ENCODE assay signal across 14 mouse cellular contexts in the genomic region with DNA sequence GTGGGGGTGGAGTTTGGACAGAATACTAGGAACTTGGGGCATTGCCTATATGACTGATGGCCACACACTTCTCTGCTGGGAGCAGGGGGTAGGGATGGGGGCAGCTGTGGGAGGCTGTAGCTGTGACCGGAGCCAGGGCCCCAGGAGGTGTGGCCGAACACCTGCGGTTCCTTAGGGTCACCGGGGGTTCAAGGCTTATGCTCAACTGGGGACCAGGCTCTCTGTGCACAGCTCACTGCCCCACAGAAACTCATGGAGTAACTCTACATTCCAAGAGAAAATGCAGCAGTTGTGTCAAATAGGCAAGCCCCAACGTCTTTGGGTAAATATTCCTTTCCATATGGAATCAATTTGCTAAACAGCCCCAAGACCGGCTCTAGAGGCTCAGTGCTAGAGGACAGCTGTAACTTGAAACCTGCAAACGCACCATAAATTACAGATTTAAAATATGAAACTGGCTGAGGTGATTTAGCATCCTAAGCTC. TPM values are rescaled to one million over a fixed set of nuclear protein-coding genes. Genes with fewer than 3 reads are reported as not detected.
A peak's percentile ranks its signal among the peaks of the same experiment; 100 is the strongest.
DNase-seq lines count a peak whose midpoint lies in the region; ATAC-seq lines count a peak whose summit lies in the region.
"Had no signal": no experiment of that assay in that cellular context is flagged by ENCODE, and none has a peak within 500 bp of the region (broad histone marks: within the 10 kb centered on the region; RNA-seq: fewer than 3 reads in every experiment).

No protein-coding gene starts in this region.

- H3K9ac ChIP-seq in kidney, embryonic 16.5 days (replicated peaks; ENCODE audit: low read length), result no peak overlapping the region
- H3K9ac ChIP-seq in embryonic facial prominence, embryonic 12.5 days, result no peak overlapping the region
- H3K9ac ChIP-seq in limb, embryonic 15.5 days, result no peak overlapping the region
- H3K9ac ChIP-seq: liver, embryonic 12.5 days had no signal

- no peak overlapping the region for H3K4me2 ChIP-seq in kidney, embryonic 16.5 days (replicated peaks; ENCODE audit: low read depth, low read length)
- H3K4me2 ChIP-seq in embryonic facial prominence, embryonic 12.5 days (replicated peaks), result peak overlapping the region; percentile 28
- no peak overlapping the region for H3K4me2 ChIP-seq in limb, embryonic 15.5 days
- H3K4me2 ChIP-seq: liver, embryonic 12.5 days had no signal

- no peaks in the 10 kb centered on the region for H3K27me3 ChIP-seq in kidney, embryonic 16.5 days (ENCODE audit: insufficient read depth, low read length)
- no peaks in the 10 kb centered on the region for H3K27me3 ChIP-seq in embryonic facial prominence, embryonic 12.5 days
- H3K27me3 ChIP-seq in limb, embryonic 15.5 days, result no peaks in the 10 kb centered on the region
- H3K27me3 ChIP-seq: liver, embryonic 12.5 days had no signal

- peak overlapping the region; percentile 57 for H3K27ac ChIP-seq in kidney, embryonic 16.5 days (ENCODE audit: low read length)
- H3K27ac ChIP-seq in embryonic facial prominence, embryonic 12.5 days, result peak overlapping the region; percentile 93
- peak overlapping the region; percentile 81 for H3K27ac ChIP-seq in limb, embryonic 15.5 days
- H3K27ac ChIP-seq: heart, adult 2 months; liver, embryonic 12.5 days had no signal

- peaks cover 24% of the 10 kb centered on the region for H3K4me1 ChIP-seq in kidney, embryonic 16.5 days (ENCODE audit: insufficient read depth, low read length)
- H3K4me1 ChIP-seq in embryonic facial prominence, embryonic 12.5 days, result peaks cover 23% of the 10 kb centered on the region
- H3K4me1 ChIP-seq in limb, embryonic 15.5 days, result peaks cover 26% of the 10 kb centered on the region
- H3K4me1 ChIP-seq: liver, embryonic 12.5 days had no signal

- no peaks in the 10 kb centered on the region for H3K36me3 ChIP-seq in kidney, embryonic 16.5 days (ENCODE audit: insufficient read depth, low read length)
- no peaks in the 10 kb centered on the region for H3K36me3 ChIP-seq in embryonic facial prominence, embryonic 12.5 days
- no peaks in the 10 kb centered on the region for H3K36me3 ChIP-seq in limb, embryonic 15.5 days
- H3K36me3 ChIP-seq: liver, embryonic 12.5 days had no signal

- no peak overlapping the region for H3K4me3 ChIP-seq in kidney, embryonic 16.5 days (ENCODE audit: low read length)
- no peak overlapping the region for H3K4me3 ChIP-seq in embryonic facial prominence, embryonic 12.5 days
- H3K4me3 ChIP-seq in limb, embryonic 15.5 days, result no peak overlapping the region
- H3K4me3 ChIP-seq: erythroblast, embryonic 14.5 days; heart, adult 2 months; liver, embryonic 12.5 days had no signal

- DNase-seq in kidney, postnatal 36 days, result no peak
- DNase-seq in R1 (ENCODE audit: low read depth, low spot score), result peak; percentile 48
- DNase-seq in layer of hippocampus, adult 9-10 months (ENCODE audit: low spot score), result no peak
- DNase-seq in retina, postnatal 1 day, result no peak
- DNase-seq: adrenal gland, postnatal 36 days; cerebellum, adult 11 months; heart, adult 2 months; layer of hippocampus, postnatal 36 days; thymus, postnatal 36 days had no signal

- WGBS in kidney, embryonic 16.5 days, result 35% methylated on average over 7 of the region's 7 CpGs
- 28% methylated on average over 7 of the region's 7 CpGs for WGBS in embryonic facial prominence, embryonic 12.5 days
- 12% methylated on average over 7 of the region's 7 CpGs for WGBS in limb, embryonic 15.5 days

- H3K9me3 ChIP-seq in kidney, embryonic 16.5 days (ENCODE audit: low read length), result no peaks in the 10 kb centered on the region; the same call in 1 of the 2 replicates
- H3K9me3 ChIP-seq in embryonic facial prominence, embryonic 12.5 days, result no peaks in the 10 kb centered on the region
- no peaks in the 10 kb centered on the region for H3K9me3 ChIP-seq in limb, embryonic 15.5 days
- H3K9me3 ChIP-seq: liver, embryonic 12.5 days had no signal

- peak; percentile 33; the same call in 1 of the 2 replicates for ATAC-seq in kidney, embryonic 16.5 days (ENCODE audit: low FRiP score, low TSS enrichment)
- peak; percentile 81 for ATAC-seq in embryonic facial prominence, embryonic 12.5 days (ENCODE audit: insufficient number of reproducible peaks, insufficient read depth, low FRiP score, low TSS enrichment)
- ATAC-seq in limb, embryonic 15.5 days (ENCODE audit: insufficient number of reproducible peaks, low FRiP score, low TSS enrichment, low read depth), result peak; percentile 68
- ATAC-seq: liver, embryonic 12.5 days had no signal

RNA-seq across cellular contexts. Expression of gene Ankrd55, which starts 58.5 kb away (rescaled TPM):
- 0.27 and 0.30 TPM in 2 replicates for polyA plus RNA-seq in kidney, embryonic 16.5 days (2015; fragmentation: Nextera tagmentation; extraction: Ambion mirVana)
- polyA plus RNA-seq in embryonic facial prominence, embryonic 12.5 days (2016; fragmentation: Nextera tagmentation; extraction: Ambion mirVana), result 1.8 and 2.1 TPM in 2 replicates
- 0.89 and 1.00 TPM in 2 replicates for polyA plus RNA-seq in limb, embryonic 15.5 days (2015; fragmentation: Nextera tagmentation; extraction: Ambion mirVana)
- polyA plus RNA-seq: erythroblast, embryonic 14.5 days had no signal
